In genomic region chr12:69761603-69762002, GRCm38 (mm10) we compare ENCODE assay signal across 16 mouse cellular contexts. TPM values are rescaled to one million over a fixed set of nuclear protein-coding genes. Genes with fewer than 3 reads are reported as not detected.
DNase-seq lines count a peak whose midpoint lies in the region; ATAC-seq and TF ChIP-seq lines count a peak whose summit lies in the region.
"Had no signal": no experiment of that assay in that cellular context is flagged by ENCODE, and none has a peak within 500 bp of the region (broad histone marks: within the 10 kb centered on the region; RNA-seq: fewer than 3 reads in every experiment).

No protein-coding gene starts in this region.

- no peaks in the 10 kb centered on the region for H3K9me3 ChIP-seq in heart, embryonic 12.5 days (replicated peaks)
- H3K9me3 ChIP-seq in lung, embryonic 14.5 days (ENCODE audit: low read depth, low read length): no peaks in the 10 kb centered on the region
- H3K9me3 ChIP-seq: intestine, embryonic 15.5 days; limb, embryonic 13.5 days; midbrain, embryonic 15.5 days had no signal

- H3K4me3 ChIP-seq in heart, embryonic 12.5 days: no peak overlapping the region
- no peak overlapping the region for H3K4me3 ChIP-seq in lung, embryonic 14.5 days (ENCODE audit: low read depth, low read length)
- H3K4me3 ChIP-seq: intestine, embryonic 15.5 days; limb, embryonic 13.5 days; midbrain, embryonic 15.5 days had no signal

- H3K9ac ChIP-seq in heart, embryonic 12.5 days: no peak overlapping the region
- no peak overlapping the region for H3K9ac ChIP-seq in lung, embryonic 14.5 days
- H3K9ac ChIP-seq: hindbrain, embryonic 14.5 days; intestine, embryonic 15.5 days; limb, embryonic 13.5 days; midbrain, embryonic 15.5 days had no signal

- DNase-seq in heart, adult 18-20 months: peak; percentile 44 to 83
- DNase-seq in lung, embryonic 14.5 days: peak; percentile 58
- DNase-seq in lung, postnatal 14 days: no peak
- DNase-seq in heart, postnatal 4 days: peak; percentile 24
- no peak for DNase-seq in left cerebral cortex, adult 18-20 months (ENCODE audit: low spot score in 2 of 2)
- no peak for DNase-seq in left cerebral cortex, postnatal 4 days
- no peak for DNase-seq in embryo, embryonic 10.5 days (ENCODE audit: low spot score)
- DNase-seq: cerebellum, adult 9-11 months; thymus, postnatal 25 days had no signal

- ATAC-seq in heart, embryonic 12.5 days (ENCODE audit: insufficient number of reproducible peaks, low FRiP score): no peak
- no peak for ATAC-seq in lung, embryonic 14.5 days (ENCODE audit: insufficient read depth)
- ATAC-seq: intestine, embryonic 15.5 days; lung, postnatal 0 days; midbrain, embryonic 15.5 days had no signal

- no peak for TF ChIP-seq CTCF in lung, embryonic 14.5 days (IDR thresholded peaks at IDR 0.05; ENCODE audit: low read depth)

- no peak overlapping the region for H3K27ac ChIP-seq in heart, embryonic 12.5 days (ENCODE audit: poor library complexity, severe bottlenecking)
- H3K27ac ChIP-seq in lung, embryonic 14.5 days (ENCODE audit: low read depth): no peak overlapping the region
- H3K27ac ChIP-seq: hindbrain, embryonic 14.5 days; intestine, embryonic 15.5 days; midbrain, embryonic 15.5 days had no signal

- H3K36me3 ChIP-seq in heart, embryonic 12.5 days: no peaks in the 10 kb centered on the region
- no peaks in the 10 kb centered on the region for H3K36me3 ChIP-seq in lung, embryonic 14.5 days (ENCODE audit: insufficient read depth)
- H3K36me3 ChIP-seq: intestine, embryonic 15.5 days; limb, embryonic 13.5 days; midbrain, embryonic 15.5 days had no signal

- H3K27me3 ChIP-seq in heart, embryonic 12.5 days (replicated peaks): no peaks in the 10 kb centered on the region
- H3K27me3 ChIP-seq in lung, embryonic 14.5 days (ENCODE audit: insufficient read depth, low read length): no peaks in the 10 kb centered on the region
- H3K27me3 ChIP-seq: intestine, embryonic 15.5 days; limb, embryonic 13.5 days; midbrain, embryonic 15.5 days had no signal

- intact Hi-C loops in left cerebral cortex, postnatal 4 days (cut with DNase I): no loop called here

- no peak overlapping the region for H3K4me2 ChIP-seq in heart, embryonic 12.5 days
- no peak overlapping the region for H3K4me2 ChIP-seq in lung, embryonic 14.5 days
- H3K4me2 ChIP-seq: hindbrain, embryonic 14.5 days; intestine, embryonic 15.5 days; limb, embryonic 13.5 days; midbrain, embryonic 15.5 days had no signal

- H3K4me1 ChIP-seq in heart, embryonic 12.5 days (replicated peaks): peaks cover 20% of the 10 kb centered on the region
- peaks cover 9% of the 10 kb centered on the region; the same call in 1 of the 2 replicates for H3K4me1 ChIP-seq in lung, embryonic 14.5 days (ENCODE audit: insufficient read depth)

- 53% methylated on average over 2 of the region's 2 CpGs for WGBS in heart, embryonic 12.5 days
- WGBS in lung, embryonic 14.5 days: 65% methylated on average over 2 of the region's 2 CpGs

RNA-seq across cellular contexts. Expression of gene Cdkl1, which starts 29.5 kb away (rescaled TPM):
- total RNA-seq in heart, adult 18-20 months (2021): 10 to 100 TPM; 11.2 to 15.7 TPM
- polyA plus RNA-seq in heart, embryonic 12.5 days (2016; fragmentation: Nextera tagmentation; extraction: Ambion mirVana): 5.0 TPM in 2 replicates
- 1.6 and 1.8 TPM in 2 replicates for polyA plus RNA-seq in lung, embryonic 14.5 days (2014; fragmentation: Nextera tagmentation; extraction: Ambion mirVana)
- total RNA-seq in heart, postnatal 4 days (2021): 10 to 100 TPM; 12.3 to 12.7 TPM
- 10 to 100 TPM; 33.2 to 35.5 TPM for total RNA-seq in left cerebral cortex, adult 18-20 months (2021)
- 10 to 100 TPM; 39.4 to 40.8 TPM for total RNA-seq in left cerebral cortex, postnatal 4 days (2021)
- polyA plus RNA-seq: C2C12 had no signal

RNA-seq across cellular contexts. Expression of gene Atp5s, which starts 36.9 kb away (rescaled TPM):
- 10 to 100 TPM; 35.1 to 40.5 TPM for total RNA-seq in heart, adult 18-20 months (2021)
- polyA plus RNA-seq in heart, embryonic 12.5 days (2016; fragmentation: Nextera tagmentation; extraction: Ambion mirVana): 31.1 and 31.2 TPM in 2 replicates
- polyA plus RNA-seq in lung, embryonic 14.5 days (2014; fragmentation: Nextera tagmentation; extraction: Ambion mirVana): 29.4 and 33.3 TPM in 2 replicates
- 10 to 100 TPM; 16.9 to 21.2 TPM for total RNA-seq in heart, postnatal 4 days (2021)
- 10 to 100 TPM; 32.7 to 32.8 TPM for total RNA-seq in left cerebral cortex, adult 18-20 months (2021)
- 10 to 100 TPM; 18.0 to 20.8 TPM for total RNA-seq in left cerebral cortex, postnatal 4 days (2021)

RNA-seq across cellular contexts. Expression of gene L2hgdh, which starts 36.9 kb away (rescaled TPM):
- 10 to 100 TPM; 44.2 to 48.3 TPM for total RNA-seq in heart, adult 18-20 months (2021)
- polyA plus RNA-seq in heart, embryonic 12.5 days (2016; fragmentation: Nextera tagmentation; extraction: Ambion mirVana): 19.5 and 20.8 TPM in 2 replicates
- 13.1 and 14.5 TPM in 2 replicates for polyA plus RNA-seq in lung, embryonic 14.5 days (2014; fragmentation: Nextera tagmentation; extraction: Ambion mirVana)
- total RNA-seq in heart, postnatal 4 days (2021): 10 to 100 TPM; 23.5 to 23.8 TPM
- total RNA-seq in left cerebral cortex, adult 18-20 months (2021): 10 to 100 TPM; 21.9 TPM
- total RNA-seq in left cerebral cortex, postnatal 4 days (2021): 10 to 100 TPM in 1 of 2 experiments, 1 to 10 TPM in 1; 9.4 to 12.5 TPM

Comparison
In these comparisons a context has a peak if more than half of its experiments do, and no peak if none do; other contexts are left out.
1. DNase-seq: peak in heart, adult 18-20 months (2 of 2), lung, embryonic 14.5 days (single experiment) and heart, postnatal 4 days (single experiment); none in lung, postnatal 14 days (single experiment), left cerebral cortex, adult 18-20 months (0 of 2), left cerebral cortex, postnatal 4 days (single experiment) and embryo, embryonic 10.5 days (single experiment).